Mouse (Mus musculus): ENCODE measurements around the gene Agmo. TPM values are rescaled to one million over a fixed set of nuclear protein-coding genes. Genes with fewer than 3 reads are reported as not detected.

The Agmo gene
- total RNA-seq, 4 experiments from 2014 or later, result 4.5 to 6.6 (median 6.4) TPM

- no peak for DNase-seq (ENCODE audit: low spot score in 2 of 2)
Measured at GRCm38 (mm10) chr12:37426750-37427149, 185.3 kb downstream of the Agmo start.

- DNase-seq (ENCODE audit: low spot score in 2 of 2), result no peak
Measured at GRCm38 (mm10) chr12:37434466-37434865, 193.0 kb downstream of the Agmo start.

- DNase-seq (ENCODE audit: low spot score in 2 of 2), result no peak
Measured at GRCm38 (mm10) chr12:37442486-37443013, 201.1 kb downstream of the Agmo start.

GRCm38 (mm10) chr12:37445255-37445654 is 203.8 kb downstream of the Agmo start:
- DNase-seq (ENCODE audit: low spot score in 2 of 2), result no peak

GRCm38 (mm10) chr12:37449597-37449996 is 208.2 kb downstream of the Agmo start:
- no peak for DNase-seq (ENCODE audit: low spot score in 2 of 2)

- DNase-seq (ENCODE audit: low spot score in 2 of 2), result peak in 1 of 2 experiments; percentile 62
Measured at GRCm38 (mm10) chr12:37450366-37451156, 209.1 kb downstream of the Agmo start.

- no peak for DNase-seq (ENCODE audit: low spot score in 2 of 2)
Measured at GRCm38 (mm10) chr12:37471631-37472030, 230.2 kb downstream of the Agmo start.

GRCm38 (mm10) chr12:37476849-37477248 is 235.4 kb downstream of the Agmo start:
- no peak for DNase-seq (ENCODE audit: low spot score in 2 of 2)

- DNase-seq (ENCODE audit: low spot score in 2 of 2), result no peak
Measured at GRCm38 (mm10) chr12:37487991-37488390, 246.6 kb downstream of the Agmo start.

- no peak for DNase-seq (ENCODE audit: low spot score in 2 of 2)
Measured at GRCm38 (mm10) chr12:37498871-37499270, 257.4 kb downstream of the Agmo start.

- DNase-seq (ENCODE audit: low spot score in 2 of 2), result no peak
Measured at GRCm38 (mm10) chr12:37507406-37507805, 266.0 kb downstream of the Agmo start.

- no peak for DNase-seq (ENCODE audit: low spot score in 2 of 2)
Measured at GRCm38 (mm10) chr12:37507826-37508225, 266.4 kb downstream of the Agmo start.

- peak; percentile 5 to 13 for DNase-seq (ENCODE audit: low spot score in 2 of 2)
Measured at GRCm38 (mm10) chr12:37521772-37522171, 280.3 kb downstream of the Agmo start.

- no peak for DNase-seq (ENCODE audit: low spot score in 2 of 2)
Measured at GRCm38 (mm10) chr12:37524662-37525061, 283.2 kb downstream of the Agmo start.

GRCm38 (mm10) chr12:37540994-37541393 is 299.6 kb downstream of the Agmo start:
- DNase-seq (ENCODE audit: low spot score in 2 of 2), result no peak

GRCm38 (mm10) chr12:37558284-37558683 is 316.8 kb downstream of the Agmo start:
- DNase-seq (ENCODE audit: low spot score in 2 of 2), result no peak

GRCm38 (mm10) chr12:37565882-37566596 is 324.6 kb downstream of the Agmo start:
- no peak for DNase-seq (ENCODE audit: low spot score in 2 of 2)

- DNase-seq (ENCODE audit: low spot score in 2 of 2), result no peak
Measured at GRCm38 (mm10) chr12:37571922-37572321, 330.5 kb downstream of the Agmo start.

- DNase-seq (ENCODE audit: low spot score in 2 of 2), result no peak
Measured at GRCm38 (mm10) chr12:37582777-37583176, 341.3 kb downstream of the Agmo start.

- DNase-seq (ENCODE audit: low spot score in 2 of 2), result no peak
Measured at GRCm38 (mm10) chr12:37592853-37593252, 351.4 kb downstream of the Agmo start.

GRCm38 (mm10) chr12:37612837-37613236 is 371.4 kb downstream of the Agmo start:
- DNase-seq (ENCODE audit: low spot score in 2 of 2), result no peak

GRCm38 (mm10) chr12:37614769-37615168 is 373.3 kb downstream of the Agmo start:
- DNase-seq (ENCODE audit: low spot score in 2 of 2), result no peak
